Mouse (Mus musculus): ENCODE results near the gene Pkd1.

DNA sequence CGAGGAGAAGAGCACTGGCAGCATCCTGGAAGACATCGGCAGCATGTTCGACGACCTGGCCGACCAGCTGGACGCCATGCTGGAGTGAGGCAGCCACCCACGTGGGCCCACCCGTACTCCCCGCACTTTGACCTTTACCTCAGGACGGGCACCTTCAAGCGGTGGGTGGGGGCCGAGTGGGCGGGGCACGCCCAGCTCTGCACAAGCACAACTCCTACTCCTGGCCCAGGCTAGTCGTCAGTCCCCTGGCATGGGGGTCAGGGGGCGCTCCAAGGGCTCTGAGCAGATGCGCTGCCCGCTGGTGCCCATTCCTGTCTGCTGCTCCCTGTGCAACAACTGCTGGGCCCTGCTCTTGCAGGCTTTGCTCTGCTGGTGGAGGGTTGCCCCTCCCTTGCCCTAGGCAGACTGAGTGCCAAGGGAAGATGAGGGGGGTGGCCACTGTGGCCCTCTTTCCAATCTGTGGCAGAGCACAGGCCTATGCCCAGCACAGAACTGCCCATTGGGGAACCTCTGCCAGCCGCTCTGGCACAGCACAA, 42.4 kb upstream of the Pkd1 start:
- no peak for TF ChIP-seq CTCF (IDR thresholded peaks at IDR 0.05)
- TF ChIP-seq EP300 (IDR thresholded peaks at IDR 0.05) = no peak
